Mouse (Mus musculus): ENCODE measurements around the gene Bend5.

The Bend5 gene

DNA sequence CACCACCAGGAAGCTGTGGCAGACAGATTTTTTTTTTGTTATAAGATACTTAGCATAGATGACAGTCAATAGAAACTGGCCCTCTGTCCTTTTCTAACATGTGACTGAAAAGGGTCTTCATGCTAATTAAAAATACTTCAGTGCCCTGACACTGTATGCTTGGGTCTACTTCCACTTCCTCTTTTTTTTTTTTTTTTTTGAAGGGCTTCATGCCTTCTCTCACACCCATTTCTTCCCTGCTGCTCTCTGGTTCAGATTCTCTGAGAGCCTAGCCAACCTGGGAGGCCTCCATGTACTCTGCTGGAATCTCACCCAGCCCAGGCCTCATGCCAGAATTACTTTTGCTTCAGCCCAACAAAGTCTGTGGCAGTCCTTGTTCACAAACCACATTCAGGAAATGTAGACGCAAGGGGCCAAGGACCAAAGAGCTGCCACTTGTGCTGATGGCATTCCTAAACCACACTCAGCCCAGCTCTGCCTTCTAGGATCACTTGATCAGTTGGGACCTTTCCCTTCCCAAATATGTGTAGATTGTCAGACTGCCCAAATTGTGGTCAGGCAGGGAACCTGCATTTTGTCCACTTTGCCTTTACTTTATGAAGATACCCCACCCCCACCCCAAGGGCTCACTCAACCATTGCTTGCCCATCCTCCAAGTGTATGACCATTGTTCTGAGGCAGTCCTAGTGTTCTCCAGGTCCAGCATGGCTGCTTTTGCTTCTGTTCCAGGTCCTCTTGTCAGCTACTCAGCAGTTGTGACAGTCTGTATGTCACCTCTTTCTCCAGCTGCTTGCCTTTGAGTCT lies 27.8 kb downstream of the Bend5 start:
- DNase-seq (ENCODE audit: low spot score in 2 of 2), result peak; percentile 45 to 57

DNA sequence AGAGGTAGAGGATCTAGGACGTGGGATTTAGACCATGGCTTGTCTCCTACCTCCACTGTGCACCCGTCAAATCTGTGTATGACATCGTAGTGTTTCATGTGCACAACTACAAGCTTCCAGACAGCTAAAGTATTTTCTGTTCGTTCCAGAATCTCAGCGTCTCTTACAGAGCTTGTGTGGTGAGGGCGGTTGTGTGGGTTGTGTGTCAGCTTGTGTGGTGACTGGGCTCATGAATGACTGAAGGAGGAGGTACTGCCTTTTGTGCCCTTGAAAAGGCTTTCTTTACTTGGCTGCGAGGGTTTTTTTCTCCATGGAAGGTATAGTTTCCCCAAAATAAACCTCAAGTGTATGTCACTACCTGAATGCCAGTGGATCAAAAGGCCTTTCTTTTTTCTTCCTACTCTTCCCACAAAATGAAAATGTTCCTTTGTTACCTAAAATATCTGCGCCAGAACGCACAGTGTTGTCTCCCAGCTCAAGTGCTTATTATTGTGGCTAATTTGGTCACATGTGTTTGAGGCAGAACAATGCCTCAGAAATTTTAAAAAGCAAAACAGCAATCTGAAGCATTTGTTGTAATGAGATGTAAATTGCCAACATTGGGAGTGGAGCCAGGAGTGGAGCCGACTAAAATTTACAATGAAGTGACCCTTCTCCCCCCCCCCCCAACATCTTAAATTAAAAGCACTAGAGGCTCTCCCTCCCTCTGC lies 29.3 kb downstream of the Bend5 start:
- DNase-seq (ENCODE audit: low spot score in 2 of 2), result peak; percentile 49 to 55

DNA sequence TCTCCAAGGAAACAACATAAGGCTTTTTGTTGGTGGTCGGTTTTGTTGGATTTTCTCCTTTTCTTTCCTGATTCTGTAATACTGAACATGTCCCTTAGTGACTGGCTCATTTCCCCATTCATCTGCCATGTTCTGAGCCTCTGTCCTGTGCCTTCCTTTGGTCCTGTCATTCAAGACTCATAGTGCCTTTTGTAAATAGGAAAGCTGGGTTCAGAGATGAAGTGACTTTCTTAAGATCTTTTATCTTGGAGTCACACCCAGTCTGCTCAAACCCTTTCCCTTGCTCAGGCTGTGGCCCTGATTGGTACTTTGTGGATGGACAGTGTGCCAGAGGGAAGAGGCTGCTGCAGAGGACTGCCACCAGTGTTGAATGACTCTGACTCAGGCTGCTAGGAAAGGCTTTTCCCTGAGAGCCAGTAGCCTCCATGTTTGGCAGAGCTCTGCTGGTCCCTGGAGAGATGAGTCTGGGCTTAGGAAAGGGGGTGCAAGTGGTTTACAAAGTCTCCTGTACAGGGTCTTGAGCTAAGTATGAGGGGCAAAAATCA lies 29.9 kb downstream of the Bend5 start:
- no peak for DNase-seq (ENCODE audit: low spot score in 2 of 2)

DNA sequence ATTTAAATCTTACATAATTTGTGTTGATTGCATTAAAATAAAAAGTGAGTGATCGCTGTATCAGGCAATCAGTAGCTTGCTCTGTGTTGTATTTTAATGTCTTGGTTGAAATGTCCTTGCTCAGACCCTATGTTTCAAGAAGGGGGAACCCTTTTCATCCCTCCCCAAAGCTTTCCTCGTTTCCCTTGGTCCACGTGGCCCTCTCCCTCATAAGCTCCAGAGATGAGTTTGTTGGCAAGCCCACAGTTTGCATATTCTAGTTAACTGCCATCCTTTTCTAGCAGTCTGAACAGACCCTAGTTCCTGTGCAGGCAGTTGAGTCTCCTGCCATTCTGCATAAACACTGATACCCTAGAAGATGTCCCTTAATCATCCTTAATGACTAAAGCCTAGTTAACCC lies 33.1 kb downstream of the Bend5 start:
- DNase-seq (ENCODE audit: low spot score in 2 of 2), result no peak

DNA sequence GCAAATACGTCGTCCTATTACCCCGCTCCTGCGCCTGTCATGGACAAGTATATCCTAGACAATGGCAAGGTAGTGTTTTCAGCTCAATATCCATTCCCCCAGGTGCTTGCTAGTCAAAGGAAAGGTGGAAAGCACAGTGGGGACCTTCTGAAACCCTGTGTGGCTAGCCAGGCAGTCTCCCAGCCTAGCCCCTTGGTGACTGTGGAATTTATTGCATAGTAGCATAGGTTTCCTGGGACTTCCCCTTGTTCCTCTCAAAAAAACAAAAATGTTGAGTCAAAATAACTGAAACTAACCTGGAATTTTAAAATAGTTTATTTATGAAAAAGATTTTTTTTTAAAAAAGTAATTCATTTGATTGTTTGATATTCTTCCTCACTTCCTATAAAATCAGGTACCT lies 33.8 kb downstream of the Bend5 start:
- no peak for DNase-seq (ENCODE audit: low spot score in 2 of 2)

DNA sequence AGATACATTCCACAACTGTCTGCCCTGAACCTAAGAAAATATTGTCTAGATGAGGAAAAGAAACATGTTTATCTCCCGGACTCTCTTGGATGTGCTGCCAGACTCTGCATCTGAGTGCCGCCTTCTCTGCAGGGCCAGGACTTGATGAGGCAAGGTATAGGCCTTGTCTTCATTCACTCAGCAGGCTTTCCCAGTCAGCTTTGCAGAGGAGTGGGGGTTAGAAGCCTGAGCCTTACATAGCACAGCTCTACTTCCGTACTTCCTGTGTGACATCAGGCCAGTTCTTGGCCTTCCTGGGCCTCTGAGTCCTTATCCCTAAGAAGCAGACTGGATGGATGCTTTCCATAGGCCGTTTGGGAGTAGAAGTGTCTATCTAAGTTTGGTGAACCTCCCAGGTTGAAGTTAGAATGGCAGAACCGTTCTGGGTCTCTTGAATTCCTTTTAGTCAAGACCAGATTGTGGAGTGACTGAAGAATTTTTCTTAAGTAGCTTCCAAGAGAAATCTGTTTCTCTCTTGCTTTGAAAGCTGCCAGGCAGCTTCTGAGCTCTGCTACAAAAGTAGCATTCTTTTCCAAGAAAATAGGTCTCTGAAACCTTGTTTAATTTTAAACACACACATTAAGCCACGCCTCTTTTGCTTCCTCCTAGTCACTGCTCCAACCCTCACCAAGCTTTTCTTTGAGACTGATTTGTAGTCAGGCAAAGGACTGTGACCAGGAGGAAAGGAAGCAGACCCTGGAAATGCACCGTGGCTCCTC lies 34.8 kb downstream of the Bend5 start:
- no peak for DNase-seq (ENCODE audit: low spot score in 2 of 2)

DNA sequence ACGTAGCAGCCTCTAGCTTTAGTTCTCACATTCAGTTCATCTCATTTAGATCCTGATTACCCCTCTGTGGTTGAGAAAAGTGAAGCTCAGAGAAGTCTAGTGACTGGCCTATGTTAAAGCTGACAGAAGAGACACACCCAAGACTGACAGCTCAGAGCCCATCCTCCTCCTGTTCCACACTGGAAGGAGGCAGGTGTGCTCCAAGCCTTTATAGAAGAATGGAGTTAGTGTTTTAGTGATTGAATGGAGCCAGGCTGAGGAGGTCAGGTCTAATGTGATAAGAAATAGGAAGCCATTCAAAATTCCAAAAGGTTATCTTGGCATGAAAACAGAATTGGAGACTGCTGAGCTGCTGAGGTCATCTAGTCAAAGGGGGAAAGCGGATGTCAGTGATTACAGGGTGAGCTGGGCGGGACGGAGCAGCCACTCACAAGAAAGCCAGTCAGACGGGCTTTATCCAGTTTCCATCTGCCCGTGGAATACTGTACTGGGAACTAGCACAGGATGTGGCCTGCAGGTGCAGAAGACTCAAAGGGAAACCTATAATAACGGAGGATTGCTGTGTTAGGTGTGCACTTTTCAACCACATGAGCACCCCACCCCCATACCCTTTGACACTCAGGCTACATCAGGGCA lies 36.6 kb downstream of the Bend5 start:
- no peak for DNase-seq (ENCODE audit: low spot score in 2 of 2)

DNA sequence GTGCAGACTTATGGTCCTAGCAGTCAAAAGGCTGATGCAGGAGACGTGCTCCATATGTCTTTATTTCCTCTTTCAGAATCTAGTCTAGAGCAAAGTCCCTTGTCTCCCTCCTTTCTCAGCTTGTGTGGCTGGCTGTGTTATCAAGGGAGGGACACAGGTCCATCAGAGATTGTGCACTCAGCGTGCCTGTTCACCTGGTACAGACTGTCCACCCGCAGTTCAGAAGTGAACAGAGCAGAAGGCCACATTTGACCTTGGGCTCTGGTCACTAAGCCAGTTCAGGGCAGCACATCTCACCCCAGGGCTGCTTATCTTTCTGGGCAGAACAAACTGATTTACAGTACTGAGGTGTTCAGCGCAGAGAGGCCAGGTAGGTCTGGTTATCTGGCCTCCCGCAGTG lies 37.4 kb downstream of the Bend5 start:
- DNase-seq (ENCODE audit: low spot score in 2 of 2), result no peak

DNA sequence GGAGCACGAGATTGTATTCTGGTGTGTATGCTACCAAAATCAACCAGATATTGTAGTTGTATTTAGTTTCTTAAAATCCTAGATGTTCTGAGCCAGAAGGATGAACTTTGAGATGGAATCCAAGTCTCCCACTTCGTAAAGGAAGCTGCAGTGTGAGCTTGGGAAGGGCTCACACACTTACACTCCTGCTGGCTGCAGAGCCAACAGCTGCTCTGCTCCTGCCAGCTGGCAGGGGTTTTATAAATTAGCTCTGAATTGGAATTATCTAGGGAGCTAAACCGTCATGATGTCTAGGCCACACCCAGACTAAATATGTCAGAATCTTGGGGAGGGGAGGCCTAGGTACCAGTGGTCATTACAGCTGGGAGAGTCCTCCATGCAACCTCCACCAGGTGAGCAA lies 38.5 kb downstream of the Bend5 start:
- DNase-seq (ENCODE audit: low spot score in 2 of 2), result no peak

DNA sequence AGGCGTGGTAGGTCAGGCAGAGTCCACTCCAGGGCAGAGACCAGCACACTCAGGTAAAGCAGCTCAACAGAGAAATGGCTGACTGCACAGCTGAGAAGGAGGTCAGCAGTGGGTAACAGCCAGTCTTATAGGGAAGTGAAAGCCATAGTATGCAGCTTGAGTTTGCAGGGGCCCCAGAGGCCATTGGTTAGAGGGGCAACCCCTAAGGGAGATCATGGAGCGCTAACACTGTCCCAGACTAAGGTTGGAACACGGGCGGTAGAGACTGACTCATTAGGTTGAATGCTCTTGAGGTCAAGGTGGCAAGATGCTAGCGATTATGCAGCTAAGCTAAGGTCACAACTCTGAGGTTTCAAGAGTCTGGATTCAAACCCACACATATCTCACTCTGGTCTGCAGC lies 40.8 kb downstream of the Bend5 start:
- no peak for DNase-seq (ENCODE audit: low spot score in 2 of 2)

DNA sequence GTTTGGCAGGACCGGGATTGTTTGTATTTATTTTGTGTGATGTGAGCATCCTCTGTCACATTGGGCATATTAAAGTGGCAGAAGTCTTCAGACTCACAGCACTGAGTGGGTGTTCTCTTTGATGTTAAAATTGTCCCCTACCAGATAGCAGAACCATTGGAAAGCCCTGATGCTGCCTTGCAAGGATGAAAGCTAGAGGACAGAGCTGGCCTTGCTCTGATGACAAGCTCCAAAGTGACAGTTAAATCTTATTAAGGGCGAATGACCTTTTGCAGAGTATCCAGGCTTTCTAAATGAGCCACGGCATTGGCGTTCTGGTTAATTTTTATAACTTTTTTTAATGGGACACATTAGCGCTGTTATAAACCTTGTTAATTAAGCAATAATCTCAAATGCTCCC lies 42.8 kb downstream of the Bend5 start:
- DNase-seq (ENCODE audit: low spot score in 2 of 2), result no peak

DNA sequence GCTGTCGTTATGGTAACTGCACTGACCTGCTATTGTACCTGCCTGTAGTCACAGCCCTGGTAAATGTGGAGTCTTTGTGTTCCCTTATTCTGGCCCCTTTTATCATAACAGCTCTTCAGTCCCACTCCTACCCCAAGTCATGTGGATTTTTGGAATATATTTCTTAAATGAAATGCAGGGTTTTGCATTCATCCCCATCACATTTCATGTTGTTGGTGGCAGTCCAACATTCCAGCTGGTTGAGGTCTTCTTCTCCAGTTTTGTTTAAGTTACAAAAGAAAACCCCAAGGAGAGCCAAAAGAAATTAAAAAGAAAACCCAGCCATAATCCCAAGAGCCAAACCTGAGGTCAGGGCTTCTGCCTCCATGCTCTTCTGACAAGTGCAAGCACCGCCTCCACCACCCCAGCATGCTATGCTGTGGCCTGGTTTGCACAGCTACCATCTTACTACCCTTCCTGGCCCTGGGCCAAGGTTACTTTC lies 52.5 kb downstream of the Bend5 start:
- DNase-seq (ENCODE audit: low spot score in 2 of 2), result peak; percentile 23 to 58

DNA sequence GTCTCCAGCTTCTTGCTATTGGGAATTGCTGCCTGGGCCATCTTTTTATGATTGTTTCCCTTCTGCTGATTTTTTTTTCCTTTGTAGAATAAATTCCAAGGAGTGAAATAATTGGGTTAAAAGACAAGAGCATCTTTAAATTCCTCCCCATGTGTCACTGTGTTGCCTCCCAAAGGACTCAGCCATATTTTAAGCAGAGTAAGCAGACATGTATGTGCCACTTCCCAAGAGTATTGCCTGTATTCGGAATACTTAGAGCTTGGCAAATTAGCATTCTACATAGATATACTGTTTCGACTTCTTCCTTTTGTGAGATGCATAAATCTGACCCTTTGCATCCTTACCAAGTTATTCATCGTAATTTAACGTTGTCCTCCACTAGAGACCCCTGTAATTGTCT lies 53.0 kb downstream of the Bend5 start:
- no peak for DNase-seq (ENCODE audit: low spot score in 2 of 2)

DNA sequence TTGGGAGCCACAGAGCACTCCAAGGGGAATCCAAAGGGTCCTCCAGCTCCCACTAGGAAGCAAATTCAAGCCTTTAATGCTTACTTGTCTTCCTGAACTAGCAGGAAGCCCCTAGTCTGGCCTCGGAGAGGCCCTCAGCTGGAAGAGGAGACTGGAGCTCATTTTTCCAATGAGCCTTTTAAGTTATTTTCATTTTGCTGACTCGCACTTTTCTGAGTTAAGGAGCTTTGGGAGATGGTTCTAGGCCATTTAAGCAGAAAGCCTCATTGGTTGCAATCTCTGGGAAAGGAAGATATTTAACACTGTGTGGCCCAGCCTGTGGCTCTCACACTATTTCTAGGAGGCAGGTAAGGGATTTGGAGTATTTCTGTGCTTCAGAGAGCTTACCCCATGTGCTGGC lies 55.0 kb downstream of the Bend5 start:
- no peak for DNase-seq (ENCODE audit: low spot score in 2 of 2)

DNA sequence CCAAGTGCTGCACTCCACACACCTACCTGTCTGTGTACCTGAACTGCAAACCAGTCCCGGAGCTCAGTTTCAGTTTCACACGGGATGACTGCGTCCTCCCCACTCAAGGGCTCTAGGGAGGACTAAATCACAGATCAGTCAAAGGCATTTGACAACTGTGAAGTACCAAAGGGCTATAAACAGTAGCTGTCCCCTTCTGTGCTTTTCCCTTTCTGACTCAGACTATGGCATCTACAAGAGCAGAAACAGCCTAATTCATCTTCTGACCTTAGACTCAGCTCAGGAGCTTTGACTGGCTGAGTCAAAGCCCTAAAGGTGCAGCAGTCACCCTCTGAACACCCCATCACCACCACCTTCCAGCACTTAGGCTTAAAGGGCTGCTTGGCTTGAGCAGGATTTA lies 56.9 kb downstream of the Bend5 start:
- DNase-seq (ENCODE audit: low spot score in 2 of 2), result no peak

DNA sequence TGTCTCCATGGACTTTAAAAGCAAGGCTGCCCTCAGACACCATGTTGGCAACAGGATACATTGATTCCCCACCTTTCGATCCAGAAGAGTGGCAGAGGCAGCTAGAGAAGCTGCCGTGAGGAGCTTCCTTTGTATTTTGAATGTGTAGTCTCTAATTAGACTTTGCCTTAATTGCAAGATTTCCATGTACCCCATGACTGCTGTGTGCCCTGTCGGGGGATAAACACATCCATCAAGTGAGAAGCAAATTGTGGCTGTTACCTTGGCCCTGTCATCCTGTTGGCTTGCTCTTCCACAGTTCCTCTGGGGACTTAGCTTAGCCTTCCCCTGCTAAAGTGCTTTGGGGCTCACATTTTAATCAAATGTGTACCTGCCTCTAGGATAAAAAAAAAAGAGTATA lies 57.7 kb downstream of the Bend5 start:
- DNase-seq (ENCODE audit: low spot score in 2 of 2), result no peak

DNA sequence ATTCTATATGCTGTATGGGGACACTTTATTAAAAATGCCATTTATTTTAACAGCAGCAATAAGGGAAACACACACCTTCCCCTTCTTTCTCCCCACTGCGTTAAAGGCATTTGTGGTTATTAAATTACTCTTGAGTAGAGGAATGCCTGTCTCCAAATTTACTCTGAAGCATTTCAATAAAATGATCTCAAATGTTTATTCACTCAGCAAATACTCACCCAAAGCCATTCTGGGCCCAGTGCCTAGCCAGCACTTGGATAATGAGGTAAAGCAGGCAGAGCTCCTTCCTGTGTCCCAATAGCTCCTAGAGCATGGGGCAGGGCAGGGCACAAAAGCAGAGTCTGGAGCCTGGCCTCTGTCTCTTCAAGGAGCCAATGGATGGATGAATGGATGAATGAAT lies 58.2 kb downstream of the Bend5 start:
- DNase-seq (ENCODE audit: low spot score in 2 of 2), result no peak

DNA sequence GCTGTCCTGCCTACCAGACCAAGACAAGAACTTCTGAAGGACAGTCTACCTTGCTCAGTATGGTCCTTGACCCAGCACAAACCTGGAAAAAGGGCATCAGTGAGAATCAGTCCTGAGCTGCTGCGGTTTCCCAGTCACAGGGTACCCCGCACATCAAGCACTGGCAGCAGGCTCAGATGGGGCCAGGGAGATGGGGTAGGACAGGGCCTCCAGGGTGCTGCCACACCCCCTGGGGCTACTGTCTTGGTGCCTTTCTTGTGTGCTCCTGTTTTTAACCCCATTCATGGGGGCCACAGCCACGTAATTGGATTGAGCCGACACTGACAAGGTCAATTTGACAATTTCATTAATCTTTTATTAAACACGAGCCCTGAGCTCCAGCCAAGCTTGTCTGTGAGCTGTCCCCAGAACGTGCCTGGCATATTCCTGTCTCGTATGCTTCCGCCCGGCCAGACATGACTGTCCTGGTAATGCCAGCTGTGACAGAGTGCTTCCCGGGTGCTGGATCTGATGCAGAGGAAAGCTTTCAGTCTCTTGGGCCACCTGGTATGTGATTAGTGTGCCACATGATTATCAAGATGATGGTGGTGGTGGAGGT lies 60.7 kb downstream of the Bend5 start:
- no peak for DNase-seq (ENCODE audit: low spot score in 2 of 2)

DNA sequence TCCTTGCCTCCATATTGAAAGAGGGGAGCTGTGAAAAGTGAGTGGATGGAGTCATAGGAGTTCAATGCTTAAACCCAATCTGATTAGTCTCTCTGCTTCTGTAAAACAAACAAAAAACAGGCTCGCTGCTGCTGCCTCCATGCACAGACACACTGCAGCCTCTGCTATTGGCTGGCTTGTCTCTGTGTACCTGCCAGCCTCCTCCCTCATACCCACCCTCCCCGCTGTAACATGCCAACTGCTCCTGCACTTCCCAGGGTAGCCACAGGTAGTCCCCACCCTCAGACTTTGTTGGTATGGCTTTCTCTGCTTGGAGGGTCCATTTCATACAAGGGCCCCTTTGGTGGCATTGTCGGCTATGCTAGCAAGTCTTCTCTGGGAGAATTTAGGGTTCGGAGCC lies 62.7 kb downstream of the Bend5 start:
- DNase-seq (ENCODE audit: low spot score in 2 of 2), result no peak

DNA sequence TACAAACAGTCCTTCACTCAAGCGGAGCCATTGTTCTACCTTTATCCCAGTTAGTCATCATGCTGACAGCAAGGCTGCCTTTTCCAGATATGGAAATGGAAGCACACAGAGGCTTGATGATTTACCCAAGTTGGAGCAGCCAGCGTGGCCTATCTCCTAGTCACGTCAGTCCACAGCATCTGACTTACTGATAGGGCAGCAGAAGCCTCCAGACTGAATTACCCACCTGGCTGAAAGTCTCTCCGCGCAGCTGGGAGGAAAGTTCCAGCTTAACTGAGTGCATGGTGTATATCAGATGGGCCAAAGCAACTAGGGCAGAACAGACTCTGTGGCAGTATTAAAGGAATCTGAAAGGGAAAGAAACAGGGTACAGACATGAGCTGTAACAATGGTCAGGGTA lies 68.7 kb downstream of the Bend5 start:
- DNase-seq (ENCODE audit: low spot score in 2 of 2), result no peak

DNA sequence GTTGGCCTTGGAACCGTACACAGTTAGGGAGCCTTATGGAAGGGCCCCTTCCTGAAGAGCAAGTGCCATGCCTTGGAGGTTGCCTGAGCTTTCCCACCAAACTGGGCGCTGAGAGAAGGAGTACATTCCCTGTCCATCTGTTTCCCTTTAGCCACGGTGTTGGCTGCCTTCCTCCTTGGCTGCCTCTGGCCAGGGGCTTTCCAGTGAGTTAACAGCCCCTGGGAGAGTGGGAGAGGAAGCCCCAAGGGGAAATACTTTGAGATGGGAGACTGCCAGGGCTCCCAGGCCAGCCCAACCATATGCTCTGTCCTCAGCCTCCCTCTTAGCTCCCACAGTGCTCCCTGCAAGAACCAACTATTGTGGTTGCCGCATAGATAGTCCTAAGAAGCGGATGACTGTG lies 70.4 kb downstream of the Bend5 start:
- no peak for DNase-seq (ENCODE audit: low spot score in 2 of 2)

Data from frontal cortex, postnatal 36 days (tissue).